Mouse (Mus musculus) erythroblast, embryonic 14.5 days (primary cell): ENCODE results near the gene Scn1a.

Experiments
- GATA1 ChIP-seq: IDR thresholded peaks from 2 replicates; pipeline ENCODE4 v1.6.1; 2012; ENCODE audit warnings: low read length, inconsistent platforms, mixed read lengths
- TAL1 ChIP-seq: IDR thresholded peaks from 3 replicates; pipeline ENCODE4 v1.6.1; 2012; ENCODE audit warnings: low read length, inconsistent platforms, mixed read lengths

DNA sequence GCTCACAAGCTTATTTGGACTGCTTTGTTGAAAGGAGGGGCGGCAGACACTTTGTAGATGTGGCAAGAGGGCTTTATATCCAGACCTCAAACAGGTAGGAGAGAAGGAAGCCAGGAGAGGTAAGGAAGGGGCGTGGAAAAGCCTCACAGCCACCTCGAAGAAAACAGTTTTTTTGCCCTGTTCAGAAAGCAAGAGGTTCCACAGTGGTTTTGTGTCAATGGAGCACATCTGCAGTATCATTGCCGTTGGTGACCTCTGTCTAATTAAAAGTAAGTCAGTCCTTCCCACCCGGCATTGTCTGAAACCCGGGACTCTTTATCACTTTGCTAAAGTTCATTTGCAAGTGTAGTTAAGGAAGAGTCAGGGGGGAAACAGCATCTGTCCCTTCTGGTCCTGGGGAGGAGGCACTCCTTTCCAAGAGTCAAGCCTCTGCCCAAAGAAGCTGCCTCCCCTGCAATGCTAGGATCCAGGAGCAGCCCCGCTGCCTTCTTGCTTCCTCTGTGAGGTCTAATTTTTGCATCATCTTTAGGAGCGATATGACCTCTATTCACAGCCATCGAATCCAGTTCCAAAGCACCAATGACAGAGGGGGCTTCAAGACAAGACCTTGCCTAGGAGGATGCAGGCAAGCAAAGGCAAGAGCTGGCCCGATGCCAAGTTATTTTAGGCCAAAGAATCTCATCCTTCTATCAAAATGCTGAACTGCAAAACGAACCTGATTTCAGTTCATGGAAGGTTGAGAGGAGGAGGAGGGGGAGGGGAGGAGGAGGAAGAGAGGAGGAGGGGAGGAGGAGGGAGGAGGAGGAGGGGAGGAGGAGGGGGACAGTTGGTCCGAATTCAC lies 31.5 kb downstream of the Scn1a start:
- no peak for TF ChIP-seq GATA1
- TF ChIP-seq TAL1, result no peak
